Mouse (Mus musculus): ENCODE data around the gene Tpp2. TPM values are rescaled to one million over a fixed set of nuclear protein-coding genes. Genes with fewer than 3 reads are reported as not detected.
"Not testable (repeated sequence)": the region's sequence is repeated elsewhere in the genome, so short reads cannot be mapped to it uniquely, and the experiment has no call there.

Tpp2 gene
- 28.1 and 28.6 TPM in 2 replicates for polyA plus RNA-seq (2012; rRNA removed)

DNA sequence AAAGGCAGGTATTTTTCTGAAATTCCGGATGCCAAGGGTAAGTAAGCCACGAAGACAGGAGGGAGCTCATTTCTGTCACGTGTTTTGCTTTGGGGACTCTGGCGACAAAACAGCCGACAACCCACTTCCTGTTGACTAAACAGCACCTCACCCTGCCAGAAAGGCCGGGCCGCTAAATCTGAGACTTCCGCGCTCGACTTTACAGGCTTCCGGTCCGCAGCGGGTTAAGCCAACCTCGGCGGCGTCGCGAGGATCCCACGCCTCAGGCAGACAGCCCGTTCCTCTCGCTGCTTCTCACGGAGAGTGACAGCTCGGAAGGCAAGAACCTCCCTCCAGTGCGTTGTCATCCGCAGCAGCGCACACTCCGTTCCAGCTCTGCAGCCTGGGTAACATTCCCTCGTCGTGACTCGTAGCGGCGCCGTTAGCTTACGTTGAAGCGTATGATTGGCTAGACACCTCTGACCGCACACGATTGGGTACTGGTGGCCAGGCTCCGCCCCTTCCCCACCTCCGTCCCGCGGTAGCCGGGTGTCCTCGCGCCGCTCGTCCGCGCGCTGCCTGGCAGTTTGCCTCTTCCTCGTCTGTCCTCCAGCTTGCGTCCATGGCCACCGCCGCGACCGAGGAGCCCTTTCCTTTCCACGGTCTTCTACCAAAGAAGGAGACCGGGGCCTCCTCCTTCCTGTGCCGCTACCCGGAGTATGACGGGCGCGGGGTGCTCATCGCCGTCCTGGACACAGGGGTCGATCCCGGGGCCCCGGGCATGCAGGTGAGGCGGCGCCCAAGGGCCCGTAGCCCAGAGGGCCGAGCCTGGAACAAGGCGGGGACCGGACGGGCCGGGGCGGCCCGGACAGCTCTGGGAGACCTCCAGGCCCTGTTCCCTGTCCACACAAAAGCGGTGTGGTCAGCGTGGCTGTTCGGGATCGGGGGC is at the start of gene Tpp2:
Gene Tpp2 (plus strand): TSS at position 160 of the 928 bp plus-strand sequence.
- TF ChIP-seq CTCF (IDR thresholded peaks at IDR 0.05; ENCODE audit: borderline replicate concordance, insufficient read depth, low read depth, low read length) (no peak), POLR2A (IDR thresholded peaks at IDR 0.05; ENCODE audit: borderline replicate concordance, insufficient read depth, low read length) (peak; percentile 93)
- Histone ChIP-seq H3K27me3 (ENCODE audit: control insufficient read depth, insufficient read depth, low read length) (no peaks in the 10 kb centered on the region), H3K27ac (ENCODE audit: insufficient read depth, low read length) (peak within 1 kb of the TSS; percentile 70), H3K4me3 (replicated peaks; ENCODE audit: insufficient read depth, low read depth, low read length) (peak within 1 kb of the TSS; percentile 56), H3K4me1 (ENCODE audit: control insufficient read depth, insufficient read depth, low read length) (no peaks in the 10 kb centered on the region)
- peak; percentile 98 for DNase-seq
- WGBS: under 1% methylated on average over 81 of the region's 81 CpGs

DNA sequence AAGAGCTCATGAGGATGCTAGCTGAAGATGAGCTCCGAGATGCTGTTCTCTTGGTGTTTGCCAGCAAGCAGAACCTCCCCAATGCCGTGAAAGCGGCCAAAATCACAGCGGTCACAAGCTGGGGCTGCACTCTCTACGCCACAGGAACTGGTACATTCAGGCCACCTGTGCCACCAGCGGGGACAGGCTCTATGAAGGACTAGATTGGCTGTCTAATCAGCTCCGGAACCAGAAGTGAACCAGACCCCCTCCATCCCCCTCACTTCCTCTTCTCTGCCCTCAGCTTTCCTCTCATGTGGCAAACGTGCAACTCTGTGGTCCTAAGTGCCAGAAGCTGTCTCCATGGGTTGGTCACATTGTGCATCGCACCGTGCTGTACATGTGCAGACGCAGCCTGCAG is 45.1 kb upstream of the Tpp2 start:
- H3K27ac ChIP-seq (ENCODE audit: insufficient read depth, low read length): peak overlapping the region; percentile 48; the same call in 1 of the 2 replicates
- DNase-seq: peak; percentile 62 to 74
- H3K4me1 ChIP-seq (ENCODE audit: control insufficient read depth, insufficient read depth, low read length); H3K27me3 ChIP-seq (ENCODE audit: control insufficient read depth, insufficient read depth, low read length); H3K4me3 ChIP-seq (replicated peaks; ENCODE audit: insufficient read depth, low read depth, low read length): not testable (repeated sequence)
- whole genome bisulfite sequencing: 25% methylated on average over 11 of the region's 11 CpGs

DNA sequence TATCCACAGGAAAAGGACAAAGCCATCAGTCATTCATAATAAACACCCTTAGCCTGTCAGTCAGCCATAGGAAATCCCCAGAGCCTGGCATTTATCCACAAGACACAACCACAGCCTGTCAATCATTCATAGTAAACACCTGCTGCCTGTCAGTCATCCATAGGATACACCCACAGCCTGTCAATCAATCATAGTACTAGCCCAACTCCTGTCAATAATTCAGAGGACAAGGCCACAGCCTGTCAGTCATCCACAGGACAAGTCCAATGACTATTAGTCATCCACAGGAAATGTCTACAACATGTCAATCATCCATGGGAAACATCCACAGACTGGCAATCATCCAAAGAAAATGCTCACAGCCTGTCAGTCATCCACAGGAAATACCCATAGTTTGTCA is 37.7 kb upstream of the Tpp2 start:
- H3K4me3 ChIP-seq (replicated peaks; ENCODE audit: insufficient read depth, low read depth, low read length): no peak overlapping the region
- no peaks in the 10 kb centered on the region for H3K27me3 ChIP-seq (ENCODE audit: control insufficient read depth, insufficient read depth, low read length)
- no peak for DNase-seq
- no peaks in the 10 kb centered on the region for H3K4me1 ChIP-seq (ENCODE audit: control insufficient read depth, insufficient read depth, low read length)
- H3K27ac ChIP-seq (ENCODE audit: insufficient read depth, low read length): no peak overlapping the region
- no peak for TF ChIP-seq CTCF (IDR thresholded peaks at IDR 0.05; ENCODE audit: borderline replicate concordance, insufficient read depth, low read depth, low read length)
- no peak for TF ChIP-seq POLR2A (IDR thresholded peaks at IDR 0.05; ENCODE audit: borderline replicate concordance, insufficient read depth, low read length)

DNA sequence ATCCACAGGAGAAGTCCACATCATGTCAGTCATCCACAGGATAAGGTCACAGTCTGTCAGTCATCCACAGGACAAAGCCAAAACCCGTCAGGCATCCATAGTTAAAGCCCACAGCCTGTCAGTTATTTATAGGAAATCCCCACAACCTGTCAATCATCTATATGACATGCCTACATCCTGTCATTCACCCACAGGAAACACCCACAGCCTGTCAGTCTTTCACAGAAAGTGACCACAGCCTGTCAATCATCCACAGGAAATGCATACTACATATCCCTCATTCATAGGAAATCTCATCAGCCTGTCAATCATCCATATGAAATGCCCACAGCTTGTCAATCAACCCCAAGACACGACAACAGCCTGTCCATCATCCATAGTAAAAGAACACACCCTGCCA is 36.3 kb upstream of the Tpp2 start:
- TF ChIP-seq CTCF (IDR thresholded peaks at IDR 0.05; ENCODE audit: borderline replicate concordance, insufficient read depth, low read depth, low read length) (no peak), POLR2A (IDR thresholded peaks at IDR 0.05; ENCODE audit: borderline replicate concordance, insufficient read depth, low read length) (no peak)
- H3K4me3 ChIP-seq (replicated peaks; ENCODE audit: insufficient read depth, low read depth, low read length): no peak overlapping the region
- WGBS: 76% methylated on average over 2 of the region's 2 CpGs
- no peaks in the 10 kb centered on the region for H3K27me3 ChIP-seq (ENCODE audit: control insufficient read depth, insufficient read depth, low read length)
- no peak overlapping the region for H3K27ac ChIP-seq (ENCODE audit: insufficient read depth, low read length)
- no peaks in the 10 kb centered on the region for H3K4me1 ChIP-seq (ENCODE audit: control insufficient read depth, insufficient read depth, low read length)
- DNase-seq: no peak

DNA sequence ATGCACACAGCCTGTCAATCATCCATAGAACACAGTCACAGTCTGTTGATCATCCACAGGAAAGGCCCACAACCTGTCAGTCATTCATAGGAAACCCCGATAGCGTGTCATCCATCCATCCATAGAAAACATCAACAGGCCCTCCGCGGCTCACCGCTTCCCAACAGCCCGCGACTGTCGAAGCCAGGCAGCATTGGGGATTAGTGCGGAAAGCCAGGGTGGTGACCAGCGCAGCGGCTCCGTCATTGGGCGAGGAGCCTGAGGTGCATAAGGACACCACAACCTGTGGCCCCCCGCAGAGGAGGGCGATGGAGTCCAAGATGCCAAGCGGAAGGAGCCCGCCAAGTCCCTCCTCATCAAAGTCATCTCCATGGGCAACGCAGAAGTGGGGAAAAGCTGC is 35.5 kb upstream of the Tpp2 start:
- Histone ChIP-seq H3K4me1 (ENCODE audit: control insufficient read depth, insufficient read depth, low read length) (no peaks in the 10 kb centered on the region), H3K27me3 (ENCODE audit: control insufficient read depth, insufficient read depth, low read length) (no peaks in the 10 kb centered on the region), H3K4me3 (replicated peaks; ENCODE audit: insufficient read depth, low read depth, low read length) (no peak overlapping the region), H3K27ac (ENCODE audit: insufficient read depth, low read length) (no peak overlapping the region)
- TF ChIP-seq CTCF (IDR thresholded peaks at IDR 0.05; ENCODE audit: borderline replicate concordance, insufficient read depth, low read depth, low read length) (no peak), POLR2A (IDR thresholded peaks at IDR 0.05; ENCODE audit: borderline replicate concordance, insufficient read depth, low read length) (no peak)
- DNase-seq: no peak
- 85% methylated on average over 18 of the region's 18 CpGs for WGBS

DNA sequence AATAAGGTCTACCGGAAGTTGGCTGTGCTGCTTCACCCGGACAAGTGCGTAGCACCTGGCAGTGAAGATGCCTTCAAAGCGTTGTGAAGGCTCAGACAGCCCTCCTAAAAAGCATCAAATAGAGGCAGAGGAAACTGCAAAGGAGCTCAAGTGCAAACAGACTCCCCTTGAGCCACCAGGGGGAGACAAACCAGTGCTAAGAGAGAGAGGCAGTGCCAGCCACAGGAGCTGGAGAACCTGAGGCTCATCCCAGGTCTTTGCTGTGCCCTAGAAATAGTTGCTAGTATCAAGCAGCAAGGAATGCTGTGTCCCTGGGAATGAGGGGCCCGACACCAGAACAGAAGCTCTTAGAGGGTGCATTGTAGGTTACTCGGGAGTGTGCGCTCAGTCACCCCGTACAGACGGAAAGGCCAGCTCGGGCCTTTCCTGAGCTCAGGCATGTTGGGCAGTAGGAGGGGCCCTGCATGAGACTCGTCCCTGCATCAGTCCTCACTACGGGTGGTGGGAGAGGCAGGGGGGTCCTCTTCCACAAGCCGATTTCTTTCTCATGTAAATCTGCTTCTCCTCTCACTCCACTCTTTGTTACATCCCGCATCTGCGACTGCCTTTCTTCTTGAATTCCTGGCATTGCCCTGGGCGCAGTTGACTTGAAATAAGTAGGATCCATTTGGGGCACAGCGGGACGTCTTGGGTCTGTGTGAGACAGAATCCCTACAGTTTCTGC is 34.3 kb upstream of the Tpp2 start:
- Histone ChIP-seq H3K27ac (ENCODE audit: insufficient read depth, low read length) (no peak overlapping the region), H3K27me3 (ENCODE audit: control insufficient read depth, insufficient read depth, low read length) (no peaks in the 10 kb centered on the region), H3K4me1 (ENCODE audit: control insufficient read depth, insufficient read depth, low read length) (no peaks in the 10 kb centered on the region), H3K4me3 (replicated peaks; ENCODE audit: insufficient read depth, low read depth, low read length) (peak overlapping the region; percentile 30)
- 13% methylated on average over 18 of the region's 18 CpGs for WGBS
- TF ChIP-seq POLR2A (IDR thresholded peaks at IDR 0.05; ENCODE audit: borderline replicate concordance, insufficient read depth, low read length) (no peak), CTCF (IDR thresholded peaks at IDR 0.05; ENCODE audit: borderline replicate concordance, insufficient read depth, low read depth, low read length) (peak; percentile 87)
- peak; percentile 73 to 80 for DNase-seq

DNA sequence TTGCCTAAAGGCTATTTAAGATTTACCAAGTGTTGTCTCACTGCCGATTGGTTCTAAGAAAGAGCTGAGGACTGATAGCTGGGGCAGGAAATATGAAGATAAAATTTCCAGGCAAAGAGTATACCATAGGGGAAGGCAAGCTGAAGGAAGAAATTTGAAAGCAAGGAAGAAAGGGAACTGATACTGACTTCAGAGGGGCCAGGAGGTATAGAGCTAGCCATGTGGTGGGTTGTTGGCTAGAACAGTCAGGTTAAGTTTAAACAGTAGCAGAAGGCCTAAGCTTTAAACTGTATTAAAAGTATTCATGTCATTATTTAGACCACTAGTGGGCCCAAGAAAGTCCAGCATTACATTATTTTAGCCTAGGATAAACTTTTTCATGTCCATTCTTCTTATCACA is 31.0 kb upstream of the Tpp2 start:
- TF ChIP-seq POLR2A (IDR thresholded peaks at IDR 0.05; ENCODE audit: borderline replicate concordance, insufficient read depth, low read length) (no peak), CTCF (IDR thresholded peaks at IDR 0.05; ENCODE audit: borderline replicate concordance, insufficient read depth, low read depth, low read length) (no peak)
- H3K27me3 ChIP-seq (ENCODE audit: control insufficient read depth, insufficient read depth, low read length): no peaks in the 10 kb centered on the region
- WGBS: 92% methylated on average over 1 of the region's 1 CpGs
- H3K27ac ChIP-seq (ENCODE audit: insufficient read depth, low read length): no peak overlapping the region
- no peaks in the 10 kb centered on the region for H3K4me1 ChIP-seq (ENCODE audit: control insufficient read depth, insufficient read depth, low read length)
- no peak for DNase-seq
- H3K4me3 ChIP-seq (replicated peaks; ENCODE audit: insufficient read depth, low read depth, low read length): no peak overlapping the region

DNA sequence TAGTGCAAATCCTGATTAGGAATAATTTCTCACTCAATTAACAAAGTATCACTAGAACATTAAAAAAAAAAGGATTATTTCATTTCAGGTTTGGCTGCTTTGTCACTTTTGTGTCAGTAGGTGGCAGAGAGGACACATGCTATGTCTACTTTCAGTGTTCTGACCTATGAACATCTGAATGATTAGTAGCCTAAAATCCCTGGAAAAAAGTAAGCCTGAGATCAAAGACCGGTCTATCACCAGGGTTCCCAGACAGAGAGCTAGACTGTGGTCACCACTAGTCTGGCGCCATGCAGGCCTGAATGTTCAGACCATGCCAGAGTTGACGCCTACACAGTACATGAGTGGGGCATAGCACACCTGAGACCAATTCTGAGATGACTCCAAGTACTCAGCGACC is 30.6 kb upstream of the Tpp2 start:
- no peak for DNase-seq
- TF ChIP-seq CTCF (IDR thresholded peaks at IDR 0.05; ENCODE audit: borderline replicate concordance, insufficient read depth, low read depth, low read length) (peak; percentile 12; the same call in 1 of the 2 replicates), POLR2A (IDR thresholded peaks at IDR 0.05; ENCODE audit: borderline replicate concordance, insufficient read depth, low read length) (no peak)
- Histone ChIP-seq H3K4me1 (ENCODE audit: control insufficient read depth, insufficient read depth, low read length) (no peaks in the 10 kb centered on the region), H3K27ac (ENCODE audit: insufficient read depth, low read length) (no peak overlapping the region), H3K27me3 (ENCODE audit: control insufficient read depth, insufficient read depth, low read length) (no peaks in the 10 kb centered on the region), H3K4me3 (replicated peaks; ENCODE audit: insufficient read depth, low read depth, low read length) (no peak overlapping the region)
- WGBS: 69% methylated on average over 4 of the region's 4 CpGs

Data from cerebellum, adult 2 months (tissue).